In genomic region chr1:62734980-62735379, GRCm38 (mm10) we compare ENCODE assay signal across 25 mouse cellular contexts.
"Had no signal": no experiment of that assay in that cellular context is flagged by ENCODE, and none has a peak within 500 bp of the region (broad histone marks: within the 10 kb centered on the region; RNA-seq: fewer than 3 reads in every experiment).

No protein-coding gene starts in this region.

- H3K4me1 ChIP-seq: limb, embryonic 12.5 days; liver, embryonic 13.5 days; liver, embryonic 15.5 days had no signal

- H3K4me2 ChIP-seq: heart, embryonic 12.5 days; hindbrain, embryonic 12.5 days; hindbrain, embryonic 14.5 days; intestine, embryonic 15.5 days; limb, embryonic 12.5 days; liver, embryonic 11.5 days; liver, embryonic 13.5 days; liver, embryonic 15.5 days had no signal

- H3K9ac ChIP-seq: heart, embryonic 12.5 days; hindbrain, embryonic 12.5 days; hindbrain, embryonic 14.5 days; intestine, embryonic 15.5 days; limb, embryonic 12.5 days; liver, embryonic 13.5 days; liver, embryonic 15.5 days had no signal

- H3K27me3 ChIP-seq: heart, embryonic 12.5 days; intestine, embryonic 15.5 days; limb, embryonic 12.5 days; liver, embryonic 13.5 days; liver, embryonic 15.5 days had no signal

- H3K36me3 ChIP-seq: heart, embryonic 12.5 days; liver, embryonic 13.5 days; liver, embryonic 15.5 days had no signal

- H3K9me3 ChIP-seq: heart, embryonic 10.5 days; heart, embryonic 12.5 days; hindbrain, embryonic 10.5 days; hindbrain, embryonic 12.5 days; intestine, embryonic 15.5 days; limb, embryonic 10.5 days; limb, embryonic 12.5 days; liver, embryonic 13.5 days; liver, embryonic 15.5 days had no signal

- ATAC-seq: hindbrain, embryonic 16.5 days; inflammation-experienced regulatory T-cells, adult 6 months; intestine, embryonic 15.5 days; intestine, postnatal 0 days had no signal

- H3K27ac ChIP-seq: gastrocnemius, adult 2 months; heart, embryonic 10.5 days; hindbrain, embryonic 10.5 days; hindbrain, embryonic 12.5 days; hindbrain, embryonic 14.5 days; intestine, embryonic 15.5 days; layer of hippocampus, adult 2 months; left cerebral cortex, adult 2 months; limb, embryonic 10.5 days; limb, embryonic 12.5 days; liver, embryonic 13.5 days; liver, embryonic 15.5 days had no signal

- DNase-seq: gastrocnemius, adult 2 months; gastrocnemius, postnatal 10 days; gastrocnemius, postnatal 25 days; heart, adult 18-20 months; heart, postnatal 10 days; heart, postnatal 4 days; kidney, postnatal 14 days; kidney, postnatal 4 days; liver; liver, embryonic 13.5 days had no signal

- H3K4me3 ChIP-seq: gastrocnemius, adult 2 months; heart, embryonic 10.5 days; heart, embryonic 12.5 days; hindbrain, embryonic 10.5 days; hindbrain, embryonic 12.5 days; intestine, embryonic 15.5 days; layer of hippocampus, adult 2 months; left cerebral cortex, adult 2 months; limb, embryonic 10.5 days; limb, embryonic 12.5 days; liver, embryonic 13.5 days; liver, embryonic 15.5 days had no signal
